Mouse (Mus musculus) lung, postnatal 0 days (tissue): ENCODE measurements around the gene Psmc5.

ENCODE experiments used
- CTCF ChIP-seq: IDR thresholded peaks from 2 replicates; pipeline ENCODE4 v1.5.1; 2016; ENCODE audit warnings: antibody characterized with exemption, mild to moderate bottlenecking
- EP300 ChIP-seq: IDR thresholded peaks from 2 replicates; pipeline ENCODE4 v1.6.1; 2016; ENCODE audit warnings: antibody characterized with exemption, mild to moderate bottlenecking, control low read depth

DNA sequence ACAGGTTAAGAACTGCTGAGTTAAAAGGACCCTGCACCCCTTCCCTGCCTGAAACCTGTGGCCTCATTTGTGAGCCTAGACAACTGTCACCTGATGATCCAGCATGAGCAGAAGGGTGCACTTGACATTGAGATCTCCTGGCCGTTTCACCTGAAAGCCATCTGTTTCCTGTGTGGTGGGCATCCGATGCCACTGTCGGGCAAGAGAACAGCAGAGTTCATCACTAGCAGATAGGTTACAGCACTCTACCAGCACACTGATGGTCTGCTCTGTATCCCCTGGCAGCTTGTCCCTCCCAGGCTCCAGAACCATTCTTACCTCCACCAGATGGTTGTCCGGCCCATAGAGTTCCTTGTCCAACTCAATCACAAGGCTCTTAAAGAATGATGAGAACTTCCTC lies 9.6 kb downstream of the Psmc5 start:
- TF ChIP-seq CTCF (no peak), EP300 (no peak)
